Mouse (Mus musculus): ENCODE data around the gene Trp53i11. TPM values are rescaled to one million over a fixed set of nuclear protein-coding genes. Genes with fewer than 3 reads are reported as not detected.

Gene Trp53i11
- polyA plus RNA-seq, 1 experiment from 2014 or later, result 58.9 TPM

GRCm38 (mm10) chr2:93166295-93166694 is 21.1 kb upstream of the Trp53i11 start:
- peaks cover 33% of the 10 kb centered on the region for H3K4me1 ChIP-seq (replicated peaks; ENCODE audit: control insufficient read depth, insufficient read depth, low read length)
- no peak overlapping the region for H3K27ac ChIP-seq (ENCODE audit: low read depth)
- H3K9ac ChIP-seq (ENCODE audit: low read length), result no peak overlapping the region
- no peak for ATAC-seq (replicated peaks; ENCODE audit: low FRiP score, low TSS enrichment, low read depth)
- 78% methylated on average over 6 of the region's 6 CpGs for WGBS
- no peaks in the 10 kb centered on the region for H3K36me3 ChIP-seq (ENCODE audit: control insufficient read depth, insufficient read depth, low read length)
- H3K4me3 ChIP-seq (ENCODE audit: low read depth, low read length), result no peak overlapping the region
- no peak for DNase-seq (ENCODE audit: low spot score)
- H3K9me3 ChIP-seq (ENCODE audit: control insufficient read depth, low read length), result no peaks in the 10 kb centered on the region
- no peak overlapping the region for H3K4me2 ChIP-seq (ENCODE audit: low read length)
- H3K27me3 ChIP-seq (replicated peaks; ENCODE audit: control insufficient read depth, insufficient read depth, low read length), result no peaks in the 10 kb centered on the region

GRCm38 (mm10) chr2:93166734-93167406 is 20.5 kb upstream of the Trp53i11 start:
- no peak for DNase-seq (ENCODE audit: low spot score)
- Histone ChIP-seq H3K27me3 (replicated peaks; ENCODE audit: control insufficient read depth, insufficient read depth, low read length) (no peaks in the 10 kb centered on the region), H3K4me2 (ENCODE audit: low read length) (no peak overlapping the region), H3K9ac (ENCODE audit: low read length) (no peak overlapping the region), H3K4me3 (ENCODE audit: low read depth, low read length) (no peak overlapping the region), H3K9me3 (ENCODE audit: control insufficient read depth, low read length) (no peaks in the 10 kb centered on the region), H3K4me1 (replicated peaks; ENCODE audit: control insufficient read depth, insufficient read depth, low read length) (peaks cover 37% of the 10 kb centered on the region), H3K27ac (ENCODE audit: low read depth) (no peak overlapping the region), H3K36me3 (ENCODE audit: control insufficient read depth, insufficient read depth, low read length) (no peaks in the 10 kb centered on the region)
- ATAC-seq (replicated peaks; ENCODE audit: low FRiP score, low TSS enrichment, low read depth), result no peak
- WGBS, result 74% methylated on average over 14 of the region's 14 CpGs

DNA sequence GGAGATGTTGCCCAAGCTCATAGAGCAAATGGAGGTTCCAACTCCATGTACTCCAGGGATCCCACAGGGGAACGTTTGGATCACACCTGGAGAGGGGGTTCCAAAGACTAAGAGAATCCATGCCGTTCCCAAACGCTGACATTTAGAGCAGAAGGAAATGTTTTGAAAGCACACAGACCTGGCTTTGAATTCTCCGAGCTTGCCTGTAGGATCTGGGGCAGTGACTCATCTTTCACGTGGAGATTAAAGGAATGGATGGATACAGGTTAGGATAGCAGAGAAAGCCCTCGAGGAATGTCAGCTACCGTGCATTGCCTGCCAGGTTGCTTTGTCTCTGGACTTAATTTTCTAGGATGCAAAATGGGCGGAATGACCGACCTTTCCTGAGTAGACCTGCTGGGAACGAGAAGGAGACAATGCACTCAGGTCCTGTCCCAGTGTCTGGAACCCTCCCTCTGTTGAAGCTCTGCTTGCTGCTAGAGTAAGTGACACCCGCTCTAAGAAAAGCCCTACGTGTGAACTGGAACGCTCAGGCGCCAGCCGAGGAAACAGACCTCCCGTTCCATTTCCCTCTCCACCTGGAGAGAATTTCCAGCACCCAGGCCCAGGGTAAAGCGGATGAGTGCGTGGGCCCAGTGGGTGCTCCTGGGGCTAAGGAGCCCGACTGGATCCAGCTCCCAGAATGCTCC is 17.0 kb upstream of the Trp53i11 start:
- 52% methylated on average over 19 of the region's 19 CpGs for WGBS

DNA sequence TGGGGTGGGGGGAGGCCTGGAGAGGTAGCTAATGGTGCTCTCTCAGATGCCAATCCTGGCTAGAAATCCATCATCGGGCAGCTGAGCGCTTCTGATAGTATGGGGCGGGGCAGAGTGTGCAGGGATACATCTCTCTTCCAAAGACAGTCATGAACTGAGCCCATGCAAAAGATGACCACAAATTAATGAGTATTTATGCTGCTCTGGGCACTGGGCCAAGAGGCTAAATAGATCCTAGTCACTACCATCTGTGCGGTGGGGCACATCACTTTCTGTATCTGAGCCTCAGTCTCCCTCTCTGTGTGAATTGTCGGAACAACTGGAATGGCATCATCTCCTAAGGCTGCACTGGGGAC is 16.5 kb upstream of the Trp53i11 start:
- no peak overlapping the region for H3K4me2 ChIP-seq (ENCODE audit: low read length)
- H3K9me3 ChIP-seq (ENCODE audit: control insufficient read depth, low read length), result no peaks in the 10 kb centered on the region
- H3K4me3 ChIP-seq (ENCODE audit: low read depth, low read length), result no peak overlapping the region
- H3K4me1 ChIP-seq (replicated peaks; ENCODE audit: control insufficient read depth, insufficient read depth, low read length), result peaks cover 41% of the 10 kb centered on the region
- no peak overlapping the region for H3K9ac ChIP-seq (ENCODE audit: low read length)
- H3K27me3 ChIP-seq (replicated peaks; ENCODE audit: control insufficient read depth, insufficient read depth, low read length), result no peaks in the 10 kb centered on the region
- ATAC-seq (replicated peaks; ENCODE audit: low FRiP score, low TSS enrichment, low read depth) (no peak), DNase-seq (ENCODE audit: low spot score) (no peak)
- no peaks in the 10 kb centered on the region for H3K36me3 ChIP-seq (ENCODE audit: control insufficient read depth, insufficient read depth, low read length)
- H3K27ac ChIP-seq (ENCODE audit: low read depth), result peak overlapping the region; percentile 16; the same call in 1 of the 2 replicates
- WGBS, result 38% methylated on average over 5 of the region's 5 CpGs

More for the DNA sequence above, 17.0 kb upstream of the Trp53i11 start:
- no peak overlapping the region for H3K9ac ChIP-seq (ENCODE audit: low read length)
- 0 out of 2 replicates have a peak overlapping the region, but pooled peaks have one; percentile 16 for H3K27ac ChIP-seq (ENCODE audit: low read depth)
- H3K36me3 ChIP-seq (ENCODE audit: control insufficient read depth, insufficient read depth, low read length), result no peaks in the 10 kb centered on the region
- H3K4me1 ChIP-seq (replicated peaks; ENCODE audit: control insufficient read depth, insufficient read depth, low read length), result peaks cover 36% of the 10 kb centered on the region
- H3K27me3 ChIP-seq (replicated peaks; ENCODE audit: control insufficient read depth, insufficient read depth, low read length), result no peaks in the 10 kb centered on the region
- DNase-seq (ENCODE audit: low spot score), result no peak
- H3K9me3 ChIP-seq (ENCODE audit: control insufficient read depth, low read length), result no peaks in the 10 kb centered on the region
- H3K4me2 ChIP-seq (ENCODE audit: low read length), result no peak overlapping the region
- ATAC-seq (replicated peaks; ENCODE audit: low FRiP score, low TSS enrichment, low read depth), result no peak
- H3K4me3 ChIP-seq (ENCODE audit: low read depth, low read length), result no peak overlapping the region

GRCm38 (mm10) chr2:93171929-93172328 is 15.4 kb upstream of the Trp53i11 start:
- WGBS, result 82% methylated on average over 6 of the region's 6 CpGs
- H3K27ac ChIP-seq (ENCODE audit: low read depth), result no peak overlapping the region; the same call in 1 of the 2 replicates

GRCm38 (mm10) chr2:93172460-93172859 is 14.9 kb upstream of the Trp53i11 start:
- H3K27me3 ChIP-seq (replicated peaks; ENCODE audit: control insufficient read depth, insufficient read depth, low read length), result no peaks in the 10 kb centered on the region
- H3K4me2 ChIP-seq (ENCODE audit: low read length), result no peak overlapping the region
- no peak overlapping the region for H3K9ac ChIP-seq (ENCODE audit: low read length)
- H3K36me3 ChIP-seq (ENCODE audit: control insufficient read depth, insufficient read depth, low read length), result no peaks in the 10 kb centered on the region
- peaks cover 53% of the 10 kb centered on the region for H3K4me1 ChIP-seq (replicated peaks; ENCODE audit: control insufficient read depth, insufficient read depth, low read length)
- DNase-seq (ENCODE audit: low spot score) (no peak), ATAC-seq (replicated peaks; ENCODE audit: low FRiP score, low TSS enrichment, low read depth) (no peak)
- H3K27ac ChIP-seq (ENCODE audit: low read depth), result no peak overlapping the region
- 36% methylated on average over 5 of the region's 5 CpGs for WGBS
- no peak overlapping the region for H3K4me3 ChIP-seq (ENCODE audit: low read depth, low read length)
- H3K9me3 ChIP-seq (ENCODE audit: control insufficient read depth, low read length), result no peaks in the 10 kb centered on the region

More at GRCm38 (mm10) chr2:93171929-93172328, 15.4 kb upstream of the Trp53i11 start:
- H3K9me3 ChIP-seq (ENCODE audit: control insufficient read depth, low read length), result no peaks in the 10 kb centered on the region
- no peaks in the 10 kb centered on the region for H3K36me3 ChIP-seq (ENCODE audit: control insufficient read depth, insufficient read depth, low read length)
- no peaks in the 10 kb centered on the region for H3K27me3 ChIP-seq (replicated peaks; ENCODE audit: control insufficient read depth, insufficient read depth, low read length)
- no peak overlapping the region for H3K9ac ChIP-seq (ENCODE audit: low read length)
- H3K4me3 ChIP-seq (ENCODE audit: low read depth, low read length), result no peak overlapping the region
- DNase-seq (ENCODE audit: low spot score) (no peak), ATAC-seq (replicated peaks; ENCODE audit: low FRiP score, low TSS enrichment, low read depth) (no peak)
- no peak overlapping the region for H3K4me2 ChIP-seq (ENCODE audit: low read length)
- peaks cover 48% of the 10 kb centered on the region for H3K4me1 ChIP-seq (replicated peaks; ENCODE audit: control insufficient read depth, insufficient read depth, low read length)

- peaks cover 56% of the 10 kb centered on the region for H3K4me1 ChIP-seq (replicated peaks; ENCODE audit: control insufficient read depth, insufficient read depth, low read length)
- no peaks in the 10 kb centered on the region for H3K9me3 ChIP-seq (ENCODE audit: control insufficient read depth, low read length)
- H3K4me2 ChIP-seq (ENCODE audit: low read length), result no peak overlapping the region
- peaks cover 7% of the 10 kb centered on the region; the same call in 1 of the 2 replicates for H3K27me3 ChIP-seq (replicated peaks; ENCODE audit: control insufficient read depth, insufficient read depth, low read length)
- H3K9ac ChIP-seq (ENCODE audit: low read length), result no peak overlapping the region
- WGBS, result 31% methylated on average over 5 of the region's 5 CpGs
- ATAC-seq (replicated peaks; ENCODE audit: low FRiP score, low TSS enrichment, low read depth), result no peak
- no peak for DNase-seq (ENCODE audit: low spot score)
- no peaks in the 10 kb centered on the region for H3K36me3 ChIP-seq (ENCODE audit: control insufficient read depth, insufficient read depth, low read length)
- peak overlapping the region; percentile 24; the same call in 1 of the 2 replicates for H3K27ac ChIP-seq (ENCODE audit: low read depth)
- H3K4me3 ChIP-seq (ENCODE audit: low read depth, low read length), result no peak overlapping the region
Measured at GRCm38 (mm10) chr2:93174159-93174558, 13.2 kb upstream of the Trp53i11 start.

- Histone ChIP-seq H3K4me2 (ENCODE audit: low read length) (no peak overlapping the region), H3K4me1 (replicated peaks; ENCODE audit: control insufficient read depth, insufficient read depth, low read length) (peaks cover 60% of the 10 kb centered on the region), H3K27ac (ENCODE audit: low read depth) (no peak overlapping the region), H3K9me3 (ENCODE audit: control insufficient read depth, low read length) (no peaks in the 10 kb centered on the region), H3K36me3 (ENCODE audit: control insufficient read depth, insufficient read depth, low read length) (no peaks in the 10 kb centered on the region), H3K4me3 (ENCODE audit: low read depth, low read length) (no peak overlapping the region), H3K9ac (ENCODE audit: low read length) (no peak overlapping the region), H3K27me3 (replicated peaks; ENCODE audit: control insufficient read depth, insufficient read depth, low read length) (peaks cover 9% of the 10 kb centered on the region; the same call in 1 of the 2 replicates)
- ATAC-seq (replicated peaks; ENCODE audit: low FRiP score, low TSS enrichment, low read depth) (no peak), DNase-seq (ENCODE audit: low spot score) (no peak)
- WGBS, result 22% methylated on average over 5 of the region's 5 CpGs
Measured at GRCm38 (mm10) chr2:93175278-93175677, 12.1 kb upstream of the Trp53i11 start.
